Mouse (Mus musculus) embryonic fibroblast, embryonic 13.5 days (primary cell): ENCODE data around the gene Gopc.

ENCODE experiments used
- CTCF ChIP-seq: IDR thresholded peaks from 2 replicates; pipeline ENCODE4 v1.5.1; 2011; ENCODE audit warnings: mild to moderate bottlenecking, control low read depth, low read length, moderate library complexity, borderline replicate concordance; ENCODE audit not compliant: insufficient read depth
- POLR2A ChIP-seq: IDR thresholded peaks from 2 replicates; pipeline ENCODE4 v1.6.1; 2011; ENCODE audit warnings: low read depth, mild to moderate bottlenecking, control low read depth, low read length, moderate library complexity

- TF ChIP-seq CTCF (no peak), POLR2A (no peak)
Observed at GRCm38 (mm10) chr10:52388922-52389430, 7.1 kb upstream of the Gopc start, which contains the start of gene Nepn.
